Mouse (Mus musculus) yolk sac, embryonic 10.5 days (tissue): ENCODE data around the gene Atp6v0a1.
"Not testable (repeated sequence)": the region's sequence is repeated elsewhere in the genome, so short reads cannot be mapped to it uniquely, and the experiment has no call there.

ENCODE experiments used
- DNase-seq: peaks from one replicate; pipeline ENCODE4 v3.0.0-alpha.2; 2017; ENCODE audit warnings: low spot score

The Atp6v0a1 gene

DNA sequence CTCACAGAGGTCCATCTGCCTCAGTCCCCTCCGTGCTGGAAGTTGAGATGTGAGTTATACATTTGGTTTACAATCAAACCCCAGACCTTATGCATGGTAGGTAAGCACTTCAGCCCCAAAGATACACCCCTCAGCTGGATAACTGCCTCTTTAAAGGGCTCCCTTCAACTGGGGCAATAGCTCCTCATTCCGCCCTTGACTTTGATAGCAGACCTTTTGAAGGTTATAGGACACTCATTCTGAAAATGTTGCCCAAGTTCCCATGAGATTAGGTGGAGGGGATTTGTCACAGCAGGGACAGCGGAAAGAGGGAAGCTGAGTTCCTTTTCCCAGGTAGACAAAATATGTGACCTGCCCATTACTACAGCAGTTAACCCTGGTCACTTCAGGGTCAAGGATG, 28.0 kb upstream of the Atp6v0a1 start:
- no peak for DNase-seq

DNA sequence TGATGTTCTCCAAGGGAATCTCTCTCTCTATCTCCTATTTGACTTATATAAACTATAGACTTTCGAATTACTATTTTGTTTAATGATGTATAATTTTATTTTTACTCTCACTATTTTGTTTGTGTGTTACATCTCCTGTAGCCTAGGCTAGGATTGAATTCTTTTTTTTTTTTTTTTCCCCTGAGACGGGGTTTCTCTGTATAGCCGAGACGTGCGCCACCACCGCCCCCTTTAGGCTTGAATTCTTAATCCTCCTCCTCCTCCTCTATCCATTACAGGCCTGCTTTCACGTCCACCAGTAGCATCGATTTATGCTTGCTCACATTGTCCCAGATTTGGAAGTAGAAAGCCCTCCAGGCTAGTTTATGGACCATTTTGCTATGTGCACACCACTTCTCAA, 27.2 kb upstream of the Atp6v0a1 start:
- DNase-seq: no peak

GRCm38 (mm10) chr11:100983125-100983777, 26.0 kb upstream of the Atp6v0a1 start:
- peak; percentile 83 for DNase-seq

DNA sequence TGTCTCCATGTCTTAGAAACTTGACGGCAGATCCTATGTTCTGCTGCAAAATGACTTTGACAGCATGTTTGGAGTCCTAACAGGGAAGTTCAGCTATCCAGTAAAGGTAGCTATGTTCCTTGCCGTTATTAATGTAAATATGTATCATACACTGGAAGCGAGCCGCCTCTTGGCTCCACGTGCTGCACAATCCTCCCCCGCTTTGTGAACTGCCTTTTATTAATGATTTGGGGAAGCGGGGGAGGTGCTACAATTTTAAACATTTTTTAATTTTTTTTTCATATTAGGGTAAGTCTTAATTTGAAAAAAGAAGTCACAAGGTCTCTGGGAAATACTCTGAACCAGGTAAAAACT, 25.5 kb upstream of the Atp6v0a1 start:
- DNase-seq: no peak

DNA sequence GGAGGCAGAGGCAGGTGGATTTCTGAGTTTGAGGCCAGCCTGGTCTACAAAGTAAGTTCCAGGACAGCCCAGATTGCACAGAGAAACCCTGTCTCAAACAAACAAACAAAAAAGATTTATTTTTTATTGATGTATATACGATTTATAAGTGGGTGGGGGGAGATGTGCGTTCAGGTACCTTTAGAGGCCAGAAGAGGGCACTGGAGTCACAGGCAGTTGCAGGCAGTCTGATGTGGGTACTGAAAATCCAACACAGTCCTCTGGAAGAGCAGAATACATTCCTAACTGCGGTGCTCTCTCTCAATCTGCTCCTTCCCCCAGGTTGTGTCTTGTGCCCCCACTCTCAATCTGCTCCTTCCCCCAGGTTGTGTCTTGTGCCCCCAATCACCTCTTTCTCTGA, 23.6 kb upstream of the Atp6v0a1 start:
- no peak for DNase-seq

- no peak for DNase-seq
Observed at GRCm38 (mm10) chr11:100988674-100989073, 20.6 kb upstream of the Atp6v0a1 start.

GRCm38 (mm10) chr11:100989666-100990065, 19.6 kb upstream of the Atp6v0a1 start:
- DNase-seq: no peak

GRCm38 (mm10) chr11:100991027-100991534, 18.2 kb upstream of the Atp6v0a1 start:
- DNase-seq: peak; percentile 69

- DNase-seq: no peak
Observed at GRCm38 (mm10) chr11:100993437-100993836, 15.8 kb upstream of the Atp6v0a1 start.

DNA sequence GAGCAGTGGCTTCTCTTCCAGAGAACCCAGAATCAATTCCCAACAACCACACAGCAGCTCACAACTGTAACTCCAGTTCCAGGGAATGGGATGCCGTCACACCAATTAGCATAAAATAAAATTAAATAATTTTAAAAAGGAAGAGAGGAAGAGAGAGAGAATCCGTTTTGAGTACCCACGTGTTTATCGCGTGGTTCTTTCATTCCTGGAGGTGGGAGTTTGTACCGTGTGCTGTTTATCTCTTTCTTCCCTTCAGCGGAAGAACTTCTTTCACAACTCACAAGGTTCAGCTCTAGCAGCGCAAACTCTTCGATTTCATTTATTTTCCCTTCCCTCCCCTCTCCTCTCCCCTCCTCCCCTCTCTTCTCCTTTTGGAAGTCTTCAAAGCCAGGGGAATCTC, 15.0 kb upstream of the Atp6v0a1 start:
- peak; percentile 52 for DNase-seq

- peak; percentile 49 for DNase-seq
Observed at GRCm38 (mm10) chr11:100994655-100995054, 14.6 kb upstream of the Atp6v0a1 start.

GRCm38 (mm10) chr11:100996501-100996900, 12.8 kb upstream of the Atp6v0a1 start:
- DNase-seq: no peak

DNA sequence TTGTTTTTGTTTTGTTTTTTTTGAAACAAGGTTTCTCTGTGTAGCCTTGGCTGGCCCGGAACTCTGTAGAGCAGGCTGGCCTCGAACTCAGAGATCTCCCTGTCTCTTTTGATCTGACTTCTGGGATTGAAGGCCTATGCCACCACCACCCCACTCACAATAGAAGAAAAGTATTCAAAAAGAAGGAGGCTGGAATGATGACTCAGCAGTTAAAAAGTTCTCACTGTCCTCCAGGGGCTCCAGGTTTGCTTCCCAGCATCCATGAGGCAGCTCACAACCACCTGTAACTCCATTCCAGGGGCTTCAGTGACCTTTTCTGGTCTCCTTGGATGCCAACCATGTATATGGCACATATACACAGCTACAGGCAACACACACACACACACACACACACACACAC, 10.4 kb upstream of the Atp6v0a1 start:
- DNase-seq: no peak

DNA sequence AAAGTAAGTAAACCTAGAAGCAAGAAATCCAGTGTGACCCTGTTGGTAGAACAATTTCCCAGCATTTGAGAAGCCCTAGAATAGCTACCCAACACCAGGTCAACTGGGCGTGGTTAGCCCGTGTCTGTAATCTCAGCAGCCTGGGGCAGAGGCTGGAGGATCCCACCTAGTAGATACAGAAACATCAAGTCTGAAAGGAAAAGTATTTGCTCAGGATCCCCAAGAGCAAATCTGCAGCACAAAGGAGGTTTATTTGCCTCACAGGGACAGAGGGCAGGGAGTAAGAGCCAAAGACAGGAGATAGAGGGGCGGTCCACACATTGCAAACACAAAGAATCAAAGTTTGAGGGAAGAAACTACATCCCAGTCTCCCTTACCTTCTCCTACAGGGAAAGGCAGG, 10.0 kb upstream of the Atp6v0a1 start:
- DNase-seq: peak; percentile 52

- not testable (repeated sequence) for DNase-seq
Observed at GRCm38 (mm10) chr11:101001875-101002552, 7.2 kb upstream of the Atp6v0a1 start.

- DNase-seq: peak; percentile 66
Observed at GRCm38 (mm10) chr11:101003025-101003685, 6.1 kb upstream of the Atp6v0a1 start.

- DNase-seq: peak; percentile 66
Observed at GRCm38 (mm10) chr11:101008206-101009045, 826 bp upstream of the Atp6v0a1 start.

DNA sequence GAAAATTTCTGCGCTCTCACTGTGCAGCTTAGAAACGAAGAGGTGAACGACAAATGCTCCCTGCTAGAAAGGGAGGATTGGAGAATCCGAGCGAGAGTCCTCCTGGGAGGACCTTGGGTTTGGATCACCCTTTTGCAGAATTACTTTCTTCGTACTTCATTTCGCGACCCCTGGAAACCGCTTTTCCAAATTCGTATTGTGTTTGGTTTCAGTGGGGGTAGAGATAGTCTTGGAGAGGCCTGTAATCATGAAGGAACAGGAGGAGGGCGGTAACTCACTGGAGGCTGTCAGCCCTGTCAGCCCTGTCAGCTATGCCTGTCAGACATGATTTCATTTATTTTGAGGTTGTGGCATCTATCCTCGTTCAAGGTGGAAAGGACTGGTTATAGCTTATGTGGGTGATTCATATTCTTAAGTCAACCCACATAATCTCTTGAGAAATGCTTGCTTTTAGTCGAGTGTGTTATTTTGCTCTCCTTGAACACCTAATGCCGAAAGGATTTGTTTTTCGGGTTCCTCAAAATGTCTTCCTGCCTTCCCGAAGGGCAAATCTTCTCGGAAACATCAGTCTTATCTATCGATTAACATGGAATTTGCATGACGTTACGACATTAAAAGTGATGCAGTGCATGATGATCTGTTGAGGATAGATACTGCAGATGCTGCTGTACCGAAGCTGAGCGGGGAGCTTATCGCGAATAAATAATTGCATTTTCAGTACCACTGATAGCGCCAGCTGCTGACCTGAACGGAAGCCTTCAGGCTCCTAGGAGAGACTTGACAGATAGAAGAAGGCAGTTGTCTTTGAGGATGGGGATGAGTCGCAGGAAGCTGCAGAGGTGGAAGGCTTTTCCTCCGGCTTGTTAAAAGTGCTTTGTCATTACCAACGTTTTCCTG, 884 bp downstream of the Atp6v0a1 start:
- DNase-seq: peak; percentile 47

DNA sequence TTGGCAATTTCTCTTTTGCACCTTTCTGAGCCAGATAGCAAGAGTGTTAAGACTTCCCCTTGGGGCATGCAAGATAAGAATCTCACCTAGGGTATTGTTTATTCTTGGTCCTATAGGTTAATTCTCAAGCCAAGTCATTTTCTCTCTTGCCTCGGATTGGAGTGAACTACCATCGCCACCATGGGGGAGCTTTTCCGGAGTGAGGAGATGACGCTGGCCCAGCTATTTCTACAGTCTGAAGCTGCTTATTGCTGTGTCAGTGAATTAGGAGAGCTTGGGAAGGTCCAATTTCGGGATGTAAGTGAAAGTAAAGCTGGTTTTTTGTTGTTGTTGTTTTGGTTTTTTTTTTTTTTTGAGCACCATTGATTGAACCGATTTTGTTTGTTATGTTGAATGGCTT, 2.4 kb downstream of the Atp6v0a1 start:
- DNase-seq: no peak

GRCm38 (mm10) chr11:101023371-101023770, 14.1 kb downstream of the Atp6v0a1 start:
- no peak for DNase-seq

GRCm38 (mm10) chr11:101024001-101024400, 14.7 kb downstream of the Atp6v0a1 start:
- no peak for DNase-seq
